Mouse (Mus musculus) forebrain, embryonic 15.5 days (tissue): Measurements from ENCODE around the gene Nmb. TPM values are rescaled to one million over a fixed set of nuclear protein-coding genes. Genes with fewer than 3 reads are reported as not detected.
A peak's percentile ranks its signal among the peaks of the same experiment; 100 is the strongest.

Experiments
- ATAC-seq: fragments of 200-750 bp; cut with Nextera tagmentation; replicated peaks from 2 replicates; pipeline ENCODE4 v1.8.0; 2017; ENCODE audit warnings: mild to moderate bottlenecking, moderate TSS enrichment, moderate library complexity
- H3K27ac ChIP-seq: fragments of 300-500 bp; sonication (generic); replicated peaks from 2 replicates; pipeline ENCODE4 v1.5.1; 2015; ENCODE audit warnings: mild to moderate bottlenecking, inconsistent platforms
- H3K27me3 ChIP-seq: fragments of 300-500 bp; sonication (generic); 2 replicates; pipeline ENCODE4 v1.6.1; 2015; ENCODE audit warnings: inconsistent platforms
- H3K36me3 ChIP-seq: fragments of 300-500 bp; sonication (generic); 2 replicates; pipeline ENCODE4 v1.6.1; 2015; ENCODE audit warnings: mild to moderate bottlenecking, inconsistent platforms
- H3K4me1 ChIP-seq: fragments of 300-500 bp; sonication (generic); 2 replicates; pipeline ENCODE4 v1.6.1; 2015; ENCODE audit warnings: inconsistent platforms
- H3K4me2 ChIP-seq: fragments of 300-500 bp; sonication (generic); replicated peaks from 2 replicates; pipeline ENCODE4 v1.6.1; 2015; ENCODE audit warnings: mild to moderate bottlenecking, inconsistent platforms
- H3K4me3 ChIP-seq: fragments of 300-500 bp; sonication (generic); 2 replicates; pipeline ENCODE4 v1.5.1; 2015; ENCODE audit warnings: mild to moderate bottlenecking, inconsistent platforms
- H3K9ac ChIP-seq: fragments of 300-500 bp; sonication (generic); replicated peaks from 2 replicates; pipeline ENCODE4 v1.6.1; 2015; ENCODE audit warnings: mild to moderate bottlenecking, inconsistent platforms
- H3K9me3 ChIP-seq: fragments of 300-500 bp; sonication (generic); 2 replicates; pipeline ENCODE4 v1.6.1; 2016; ENCODE audit warnings: inconsistent platforms
- WGBS: fragments of 180-500 bp; shearing (Covaris S2); methylation state at CpG from one replicate; pipeline ENCODE4 v1.1.7; 2015; ENCODE audit warnings: mixed read lengths; 5-methylcytosine and 5-hydroxymethylcytosine counted together
- polyA plus RNA-seq: library from polyadenylated mRNA; unstranded; fragments of >200 nt; fragmentation: Nextera tagmentation; extraction: Ambion mirVana; gene quantifications from 2 replicates; pipeline ENCODE4 v1.2.1, GENCODE M21; 2015

Nmb gene
- polyA plus RNA-seq, 1 experiment from 2014 or later = 7.1 TPM

DNA sequence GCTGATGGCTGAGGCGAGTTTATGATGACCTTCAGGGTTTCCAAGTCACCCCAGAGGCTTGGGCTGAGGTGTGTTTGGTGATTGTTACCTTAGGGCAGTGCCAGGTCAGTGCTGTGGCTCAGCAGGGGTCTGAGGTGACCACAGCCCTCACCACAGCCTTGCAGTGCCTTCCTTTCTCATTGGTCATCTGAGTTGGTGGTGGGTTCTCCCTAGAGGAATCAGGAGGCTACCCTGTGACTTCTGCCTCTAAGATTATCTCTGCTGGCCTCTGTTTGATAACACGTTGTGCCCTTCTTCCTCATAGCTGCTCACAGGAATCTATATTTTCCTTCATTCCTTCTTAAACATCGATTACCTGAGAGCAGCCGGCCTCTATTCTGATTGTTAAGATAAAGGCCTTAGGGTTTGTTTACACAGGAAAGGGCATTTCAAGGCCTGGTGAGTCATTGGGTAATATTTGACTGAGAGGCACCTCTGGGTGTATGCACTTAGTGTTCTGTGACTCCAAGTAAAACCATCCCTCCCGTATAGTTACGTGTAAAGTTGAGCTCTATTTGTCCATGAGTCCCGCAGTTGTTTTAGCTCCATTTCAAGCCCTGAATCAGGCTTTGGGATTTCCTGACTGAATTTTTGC, 38.2 kb downstream of the Nmb start:
- peaks cover 40% of the 10 kb centered on the region for H3K4me1 ChIP-seq

DNA sequence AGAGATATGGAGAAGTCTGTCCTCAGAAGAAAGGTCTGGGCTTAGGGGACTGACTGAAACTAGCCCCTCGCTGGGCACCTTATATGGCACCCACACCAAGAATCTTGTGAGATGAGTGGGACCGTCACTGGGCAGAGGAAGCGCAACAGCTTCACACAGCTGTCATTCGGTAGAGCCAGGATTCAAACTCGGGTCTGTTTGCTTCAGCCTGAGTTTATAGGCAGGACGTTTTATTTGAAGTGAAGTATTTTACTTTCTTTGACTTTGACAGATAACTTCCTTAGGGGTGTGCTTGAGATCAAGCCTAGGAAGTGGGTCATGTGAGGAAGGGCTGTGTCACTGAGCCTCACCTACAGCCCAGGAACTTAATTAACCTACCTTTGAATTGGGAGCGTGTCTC, 39.4 kb downstream of the Nmb start:
- no peak overlapping the region for H3K4me3 ChIP-seq
- H3K4me1 ChIP-seq = peaks cover 42% of the 10 kb centered on the region
- 95% methylated on average over 7 of the region's 7 CpGs for WGBS
- H3K36me3 ChIP-seq = peaks cover 49% of the 10 kb centered on the region
- no peak overlapping the region for H3K9ac ChIP-seq
- H3K27ac ChIP-seq = no peak overlapping the region
- H3K4me2 ChIP-seq = no peak overlapping the region
- ATAC-seq = no peak
- H3K9me3 ChIP-seq = no peaks in the 10 kb centered on the region
- H3K27me3 ChIP-seq = no peaks in the 10 kb centered on the region

More for the DNA sequence above, 38.2 kb downstream of the Nmb start:
- no peak overlapping the region for H3K4me3 ChIP-seq
- H3K4me2 ChIP-seq = no peak overlapping the region
- H3K9me3 ChIP-seq = no peaks in the 10 kb centered on the region
- no peak overlapping the region for H3K9ac ChIP-seq
- peaks cover 58% of the 10 kb centered on the region for H3K36me3 ChIP-seq
- no peak overlapping the region for H3K27ac ChIP-seq
- no peak for ATAC-seq
- WGBS = 86% methylated on average over 7 of the region's 7 CpGs
- no peaks in the 10 kb centered on the region for H3K27me3 ChIP-seq

DNA sequence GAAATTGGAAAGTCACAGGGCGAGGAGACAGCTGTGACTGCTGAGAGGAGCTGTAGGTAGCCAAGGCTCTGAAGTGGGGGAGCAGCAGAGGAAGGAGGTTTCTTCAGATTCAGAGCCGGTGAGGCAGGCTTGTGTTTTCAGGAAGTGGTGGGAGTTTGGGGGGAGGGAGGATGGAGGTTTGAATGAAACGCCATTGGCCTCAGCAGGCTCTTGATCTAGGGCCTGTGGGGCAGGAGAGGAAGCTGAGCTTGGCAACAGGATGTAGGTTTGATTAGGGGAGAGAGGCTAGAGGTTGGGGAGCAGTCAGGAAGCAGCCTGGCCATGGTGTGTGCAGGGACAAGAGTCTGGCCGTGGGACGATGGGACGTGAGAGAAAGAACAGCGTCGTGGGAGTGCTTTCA, 40.0 kb downstream of the Nmb start:
- H3K9me3 ChIP-seq = no peaks in the 10 kb centered on the region
- H3K4me3 ChIP-seq = no peak overlapping the region
- no peak for ATAC-seq
- WGBS = 87% methylated on average over 8 of the region's 8 CpGs
- H3K27ac ChIP-seq = no peak overlapping the region
- peaks cover 43% of the 10 kb centered on the region for H3K36me3 ChIP-seq
- no peaks in the 10 kb centered on the region for H3K27me3 ChIP-seq
- no peak overlapping the region for H3K4me2 ChIP-seq
- no peak overlapping the region for H3K9ac ChIP-seq
- peaks cover 48% of the 10 kb centered on the region for H3K4me1 ChIP-seq

DNA sequence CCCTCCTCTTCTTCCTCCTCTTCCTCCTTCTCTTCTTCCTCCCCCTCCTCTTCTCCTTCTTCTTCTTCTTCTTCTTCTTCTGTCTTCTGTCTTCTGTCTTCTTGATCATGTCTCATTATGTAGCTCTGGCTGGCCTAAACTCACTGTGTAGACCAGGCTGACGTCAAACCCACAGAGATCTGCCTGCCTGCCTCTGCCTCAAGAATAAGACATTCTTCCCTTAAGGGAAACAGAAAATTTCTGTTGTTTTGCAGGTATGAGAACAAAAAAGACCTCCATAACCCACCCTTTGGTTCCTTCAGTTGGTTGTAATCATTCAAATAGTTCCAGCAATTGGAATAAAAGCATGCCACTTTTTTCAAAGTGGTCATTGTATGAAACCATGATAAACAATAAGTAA, 40.7 kb downstream of the Nmb start:
- Histone ChIP-seq H3K4me1 (peaks cover 48% of the 10 kb centered on the region), H3K27me3 (no peaks in the 10 kb centered on the region), H3K9me3 (no peaks in the 10 kb centered on the region), H3K36me3 (peaks cover 37% of the 10 kb centered on the region), H3K4me2 (no peak overlapping the region), H3K4me3 (no peak overlapping the region), H3K9ac (no peak overlapping the region), H3K27ac (no peak overlapping the region)
- 64% methylated on average over 1 of the region's 1 CpGs for WGBS
- ATAC-seq = no peak

DNA sequence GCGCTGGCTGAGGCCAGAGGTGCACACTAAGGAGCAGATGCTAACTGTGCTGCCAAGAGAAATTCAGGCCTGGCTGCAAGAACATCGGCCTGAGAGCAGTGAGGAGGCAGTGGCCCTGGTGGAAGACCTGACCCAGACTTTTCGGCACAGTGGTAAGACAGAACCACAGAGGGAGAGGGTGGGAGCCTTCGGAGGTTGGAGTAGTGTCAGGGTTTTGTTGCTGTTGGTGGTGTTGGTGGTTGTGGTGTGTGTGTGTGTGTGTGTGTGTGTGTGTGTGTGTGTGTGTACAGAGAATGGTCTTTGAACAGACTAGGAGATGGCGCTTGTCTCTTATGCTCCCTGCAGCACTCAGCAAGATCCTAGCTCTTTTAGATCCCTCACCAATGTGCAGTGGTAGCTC, 41.4 kb downstream of the Nmb start:
- Histone ChIP-seq H3K4me2 (peak overlapping the region; percentile 62), H3K27me3 (no peaks in the 10 kb centered on the region), H3K4me3 (peak overlapping the region; percentile 0; the same call in 1 of the 2 replicates), H3K9me3 (no peaks in the 10 kb centered on the region), H3K9ac (no peak overlapping the region), H3K27ac (no peak overlapping the region), H3K4me1 (peaks cover 48% of the 10 kb centered on the region), H3K36me3 (peaks cover 31% of the 10 kb centered on the region)
- ATAC-seq = no peak
- 88% methylated on average over 5 of the region's 5 CpGs for WGBS

DNA sequence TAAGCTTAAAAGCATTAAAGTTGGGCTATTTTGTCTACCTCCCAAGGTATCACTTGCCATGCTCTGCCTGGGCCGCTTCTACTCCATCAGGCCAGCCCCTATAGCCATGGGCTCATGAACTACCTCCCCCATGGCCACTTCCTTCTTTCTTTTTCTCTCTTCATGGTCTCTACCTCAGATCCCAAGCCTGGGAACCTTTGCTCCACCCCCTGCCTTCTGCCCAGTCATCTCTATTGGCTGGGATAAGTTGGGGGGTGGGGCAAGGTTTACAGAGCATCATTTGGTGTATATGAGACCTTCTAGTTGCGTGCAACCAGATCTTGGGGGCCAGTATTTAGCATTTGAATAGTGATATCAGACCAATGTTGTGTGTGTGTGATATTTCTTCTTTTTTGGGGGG, 42.4 kb downstream of the Nmb start:
- H3K4me3 ChIP-seq = peak overlapping the region; percentile 60

DNA sequence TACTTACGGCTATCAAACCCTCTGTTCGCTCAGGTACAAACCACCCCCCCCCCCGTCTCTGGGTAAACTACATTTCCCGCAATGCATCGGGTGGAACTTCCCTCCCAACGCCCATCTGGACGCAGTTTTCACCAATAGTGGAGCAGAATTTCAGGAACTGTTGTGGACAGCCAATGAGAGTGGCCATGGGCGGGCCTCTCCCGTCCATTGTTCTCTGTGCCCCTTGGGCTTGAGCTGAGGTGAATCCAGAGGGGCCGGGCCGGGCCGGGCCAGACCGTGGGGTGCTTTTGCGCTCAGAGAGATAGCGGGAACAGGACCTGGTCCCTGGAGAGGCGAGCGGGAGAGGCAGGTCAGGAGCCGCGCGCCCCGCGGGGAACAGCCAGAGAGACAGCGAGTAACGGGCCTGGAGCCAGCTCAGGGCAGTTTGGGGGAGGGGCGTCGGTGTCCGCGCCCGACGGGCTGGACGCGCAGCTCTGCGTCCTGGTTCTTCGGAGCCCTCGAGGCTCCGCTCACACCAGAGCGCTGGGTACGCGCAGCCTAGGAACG, 44.1 kb downstream of the Nmb start, which contains the start of gene Zscan2:
TSS of gene Zscan2 (plus strand) at position 192 of the 546 bp plus-strand sequence.
- WGBS = under 1% methylated on average over 40 of the region's 40 CpGs
- peaks cover 15% of the 10 kb centered on the region for H3K36me3 ChIP-seq
- peak within 1 kb of the TSS; percentile 87 for H3K27ac ChIP-seq
- peaks cover 42% of the 10 kb centered on the region for H3K4me1 ChIP-seq
- peak within 1 kb of the TSS; percentile 60 for H3K4me3 ChIP-seq
- H3K9me3 ChIP-seq = no peaks in the 10 kb centered on the region
- H3K27me3 ChIP-seq = no peaks in the 10 kb centered on the region
- peak within 1 kb of the TSS; percentile 91 for H3K9ac ChIP-seq
- peak within 1 kb of the TSS; percentile 76 for H3K4me2 ChIP-seq
- peak; percentile 98 for ATAC-seq

More for the DNA sequence above, 42.4 kb downstream of the Nmb start:
- Histone ChIP-seq H3K27me3 (no peaks in the 10 kb centered on the region), H3K27ac (no peak overlapping the region), H3K4me2 (peak overlapping the region; percentile 62), H3K9me3 (no peaks in the 10 kb centered on the region), H3K9ac (no peak overlapping the region), H3K36me3 (peaks cover 20% of the 10 kb centered on the region), H3K4me1 (peaks cover 48% of the 10 kb centered on the region)
- no peak for ATAC-seq
- WGBS = 81% methylated on average over 2 of the region's 2 CpGs

DNA sequence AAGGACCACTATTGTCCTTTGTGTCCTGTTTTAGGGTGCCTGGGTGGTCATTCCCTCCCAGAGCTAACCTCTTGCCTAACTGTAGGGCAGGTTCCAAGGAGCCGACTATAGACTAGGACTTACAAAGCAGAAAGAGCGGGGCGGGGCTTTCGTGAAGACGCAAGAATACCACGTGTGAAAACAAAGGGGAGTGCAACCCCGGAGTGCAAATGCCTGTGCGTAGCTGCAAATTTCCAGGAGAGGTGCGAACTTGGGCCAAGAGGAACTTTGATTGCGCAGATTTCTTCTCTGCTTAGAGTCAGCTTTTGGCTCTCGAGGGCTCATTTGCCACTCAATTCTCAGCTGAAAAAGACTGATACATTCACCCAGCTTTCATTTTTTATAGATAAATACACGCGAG, 44.6 kb downstream of the Nmb start:
- peak overlapping the region; percentile 60 for H3K4me3 ChIP-seq
- no peaks in the 10 kb centered on the region for H3K27me3 ChIP-seq
- no peaks in the 10 kb centered on the region for H3K9me3 ChIP-seq
- peaks cover 10% of the 10 kb centered on the region; the same call in 1 of the 2 replicates for H3K36me3 ChIP-seq
- peak overlapping the region; percentile 57 for H3K27ac ChIP-seq
- peak; percentile 81 for ATAC-seq
- H3K4me1 ChIP-seq = peaks cover 42% of the 10 kb centered on the region
- 0% methylated on average over 13 of the region's 13 CpGs for WGBS
- peak overlapping the region; percentile 76 for H3K4me2 ChIP-seq
- H3K9ac ChIP-seq = peak overlapping the region; percentile 60

DNA sequence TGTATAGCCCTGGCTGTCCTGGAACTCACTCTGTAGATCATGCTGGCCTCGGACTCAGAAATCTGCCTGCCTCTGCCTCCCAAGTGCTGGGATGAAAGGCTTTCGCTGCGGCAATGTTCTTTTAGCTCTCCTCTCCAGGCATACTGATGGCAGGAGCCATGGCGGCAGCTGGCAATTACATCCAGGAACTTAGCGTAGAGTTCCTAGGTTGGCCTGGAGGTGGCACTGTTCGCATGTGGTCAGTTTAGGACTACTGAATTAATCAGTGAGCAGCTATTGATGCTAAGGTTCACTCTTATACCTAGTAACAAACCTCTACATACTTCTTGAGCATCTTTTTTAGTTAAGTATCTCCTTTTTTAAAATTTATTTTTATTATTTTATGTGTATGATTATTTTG, 47.7 kb downstream of the Nmb start:
- Histone ChIP-seq H3K9ac (no peak overlapping the region), H3K4me2 (no peak overlapping the region), H3K4me1 (peaks cover 13% of the 10 kb centered on the region), H3K9me3 (no peaks in the 10 kb centered on the region), H3K36me3 (no peaks in the 10 kb centered on the region), H3K27ac (no peak overlapping the region), H3K4me3 (no peak overlapping the region), H3K27me3 (no peaks in the 10 kb centered on the region)
- WGBS = 27% methylated on average over 6 of the region's 6 CpGs
- ATAC-seq = no peak

DNA sequence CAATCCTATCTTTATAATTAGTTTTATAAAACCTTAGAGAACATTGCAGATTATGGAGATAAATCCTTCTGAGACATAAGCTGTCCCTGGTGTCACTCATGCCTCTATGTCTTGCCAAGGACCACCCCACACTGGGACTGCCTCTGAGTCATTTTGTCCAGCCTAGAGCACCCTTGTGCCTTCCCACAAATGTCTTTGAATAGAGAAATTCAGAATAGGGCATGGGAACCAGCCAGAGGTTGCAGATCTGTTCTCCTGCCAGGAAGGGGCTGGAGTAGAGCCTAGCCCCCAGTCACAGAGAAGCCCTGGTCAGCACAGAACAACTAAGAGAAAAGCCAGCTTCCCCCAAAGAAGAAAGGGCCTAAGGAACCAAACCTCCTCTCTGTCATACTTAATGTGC, 49.6 kb downstream of the Nmb start:
- Histone ChIP-seq H3K9ac (no peak overlapping the region), H3K4me2 (no peak overlapping the region), H3K9me3 (no peaks in the 10 kb centered on the region), H3K36me3 (no peaks in the 10 kb centered on the region), H3K27me3 (no peaks in the 10 kb centered on the region), H3K27ac (no peak overlapping the region), H3K4me3 (no peak overlapping the region), H3K4me1 (peaks cover 4% of the 10 kb centered on the region)
- ATAC-seq = no peak

DNA sequence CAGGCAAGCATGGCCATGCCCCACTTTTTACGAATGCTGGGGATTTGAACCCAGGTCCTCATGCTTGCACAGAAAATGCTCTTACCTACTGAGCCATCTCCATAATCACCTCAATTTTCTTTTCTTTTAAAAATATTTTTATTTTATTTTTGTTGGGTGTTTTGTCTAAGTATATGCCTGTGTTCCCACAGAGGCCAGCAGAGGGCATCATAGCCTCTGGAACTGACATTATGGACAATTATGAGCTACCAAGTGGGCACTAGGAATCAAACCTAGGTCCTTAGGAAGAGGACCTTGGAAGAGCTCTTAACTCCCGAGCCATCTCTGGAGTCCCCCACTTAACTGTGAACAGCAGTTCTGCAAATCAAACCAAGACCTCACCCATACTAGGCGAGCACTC, 51.7 kb downstream of the Nmb start:
- no peaks in the 10 kb centered on the region for H3K36me3 ChIP-seq
- H3K27me3 ChIP-seq = no peaks in the 10 kb centered on the region
- no peaks in the 10 kb centered on the region for H3K4me1 ChIP-seq
- no peak overlapping the region for H3K4me3 ChIP-seq
- H3K27ac ChIP-seq = no peak overlapping the region
- no peak overlapping the region for H3K4me2 ChIP-seq
- no peaks in the 10 kb centered on the region for H3K9me3 ChIP-seq
- 97% methylated on average over 3 of the region's 3 CpGs for WGBS
- no peak for ATAC-seq
- no peak overlapping the region for H3K9ac ChIP-seq
